Mouse (Mus musculus) hindbrain, embryonic 10.5 days (tissue): ENCODE data around the gene Gemin4. TPM values are rescaled to one million over a fixed set of nuclear protein-coding genes. Genes with fewer than 3 reads are reported as not detected.
A peak's percentile ranks its signal among the peaks of the same experiment; 100 is the strongest.

Experiments used
- DNase-seq: peaks from one replicate; pipeline ENCODE4 v3.0.0-alpha.2; 2017; ENCODE audit warnings: low spot score
- H3K27ac ChIP-seq: fragments of 300-500 bp; sonication (generic); 2 replicates; pipeline ENCODE4 v1.5.1; 2016; ENCODE audit warnings: mild to moderate bottlenecking, moderate library complexity
- H3K27me3 ChIP-seq: fragments of 300-500 bp; sonication (generic); 2 replicates; pipeline ENCODE4 v1.6.1; 2016; ENCODE audit warnings: mild to moderate bottlenecking; ENCODE audit not compliant: poor library complexity, insufficient read depth, severe bottlenecking
- H3K36me3 ChIP-seq: fragments of 300-500 bp; sonication (generic); 2 replicates; pipeline ENCODE4 v1.6.1; 2016; ENCODE audit warnings: mild to moderate bottlenecking, moderate library complexity
- H3K4me1 ChIP-seq: fragments of 300-500 bp; sonication (generic); replicated peaks from 2 replicates; pipeline ENCODE4 v1.6.1; 2016; ENCODE audit warnings: mild to moderate bottlenecking
- H3K4me3 ChIP-seq: fragments of 300-500 bp; sonication (generic); 2 replicates; pipeline ENCODE4 v1.5.1; 2016; ENCODE audit warnings: mild to moderate bottlenecking, moderate library complexity
- H3K9me3 ChIP-seq: fragments of 300-500 bp; sonication (generic); 2 replicates; pipeline ENCODE4 v1.6.1; 2016; ENCODE audit warnings: mild to moderate bottlenecking, moderate library complexity
- WGBS: fragments of 180-500 bp; shearing (Covaris S2); methylation state at CpG from one replicate; pipeline ENCODE4 v1.1.7; 2016; 5-methylcytosine and 5-hydroxymethylcytosine counted together
- polyA plus RNA-seq: library from polyadenylated mRNA; unstranded; fragments of >200 nt; fragmentation: Nextera tagmentation; extraction: Ambion mirVana; gene quantifications from 2 replicates; pipeline ENCODE4 v1.2.1, GENCODE M21; 2016

Gemin4 gene
- polyA plus RNA-seq, 1 experiment from 2014 or later: 45.4 TPM

- Histone ChIP-seq H3K36me3 (peaks cover 96% of the 10 kb centered on the region), H3K4me1 (peaks cover 20% of the 10 kb centered on the region), H3K27me3 (no peaks in the 10 kb centered on the region), H3K4me3 (no peak overlapping the region), H3K9me3 (no peaks in the 10 kb centered on the region), H3K27ac (no peak overlapping the region)
- no peak for DNase-seq
- 92% methylated on average over 13 of the region's 13 CpGs for WGBS
These were observed 7.1 kb downstream of the Gemin4 start for GRCm38 (mm10) chr11:76210228-76210985.

- Histone ChIP-seq H3K9me3 (no peaks in the 10 kb centered on the region), H3K4me3 (no peak overlapping the region), H3K27ac (no peak overlapping the region), H3K27me3 (peaks cover 5% of the 10 kb centered on the region; the same call in 1 of the 2 replicates), H3K36me3 (peaks cover 80% of the 10 kb centered on the region), H3K4me1 (peaks cover 18% of the 10 kb centered on the region)
- WGBS: 89% methylated on average over 5 of the region's 5 CpGs
- no peak for DNase-seq
These were observed 10.7 kb downstream of the Gemin4 start for GRCm38 (mm10) chr11:76206793-76207192.

- DNase-seq: peak; percentile 84
- H3K9me3 ChIP-seq: no peaks in the 10 kb centered on the region
- peaks cover 25% of the 10 kb centered on the region for H3K4me1 ChIP-seq
- H3K27me3 ChIP-seq: peaks cover 19% of the 10 kb centered on the region; the same call in 1 of the 2 replicates
- WGBS: under 1% methylated on average over 90 of the region's 90 CpGs
- peak overlapping the region; percentile 94 for H3K4me3 ChIP-seq
- H3K36me3 ChIP-seq: peaks cover 32% of the 10 kb centered on the region
- peak overlapping the region; percentile 94 for H3K27ac ChIP-seq
These were observed 15.4 kb downstream of the Gemin4 start for GRCm38 (mm10) chr11:76201761-76202674.

- Histone ChIP-seq H3K4me1 (peaks cover 9% of the 10 kb centered on the region; the same call in 1 of the 2 replicates), H3K9me3 (no peaks in the 10 kb centered on the region), H3K27me3 (peaks cover 15% of the 10 kb centered on the region; the same call in 1 of the 2 replicates), H3K4me3 (no peak overlapping the region), H3K36me3 (no peaks in the 10 kb centered on the region), H3K27ac (no peak overlapping the region)
- 61% methylated on average over 8 of the region's 8 CpGs for WGBS
- no peak for DNase-seq
These were observed 20.4 kb downstream of the Gemin4 start for GRCm38 (mm10) chr11:76196977-76197469.

GRCm38 (mm10) chr11:76196275-76196976, 21.0 kb downstream of the Gemin4 start:
- Histone ChIP-seq H3K4me3 (no peak overlapping the region), H3K27me3 (peaks cover 15% of the 10 kb centered on the region; the same call in 1 of the 2 replicates), H3K27ac (no peak overlapping the region), H3K4me1 (peaks cover 3% of the 10 kb centered on the region; the same call in 1 of the 2 replicates), H3K9me3 (no peaks in the 10 kb centered on the region), H3K36me3 (no peaks in the 10 kb centered on the region)
- DNase-seq: no peak
- 75% methylated on average over 8 of the region's 8 CpGs for WGBS

GRCm38 (mm10) chr11:76186908-76187307, 30.6 kb downstream of the Gemin4 start:
- H3K27ac ChIP-seq: no peak overlapping the region
- H3K36me3 ChIP-seq: no peaks in the 10 kb centered on the region
- no peaks in the 10 kb centered on the region for H3K27me3 ChIP-seq
- H3K4me1 ChIP-seq: no peaks in the 10 kb centered on the region
- H3K4me3 ChIP-seq: no peak overlapping the region
- no peak for DNase-seq
- H3K9me3 ChIP-seq: no peaks in the 10 kb centered on the region
- WGBS: 87% methylated on average over 6 of the region's 6 CpGs

GRCm38 (mm10) chr11:76183745-76184144, 33.7 kb downstream of the Gemin4 start:
- 88% methylated on average over 4 of the region's 4 CpGs for WGBS
- H3K4me1 ChIP-seq: peaks cover 10% of the 10 kb centered on the region

GRCm38 (mm10) chr11:76180146-76180540, 37.3 kb downstream of the Gemin4 start:
- WGBS: 23% methylated on average over 7 of the region's 7 CpGs
- Histone ChIP-seq H3K9me3 (no peaks in the 10 kb centered on the region), H3K4me1 (peaks cover 17% of the 10 kb centered on the region), H3K4me3 (peak overlapping the region; percentile 90), H3K36me3 (peaks cover 8% of the 10 kb centered on the region; the same call in 1 of the 2 replicates), H3K27me3 (no peaks in the 10 kb centered on the region), H3K27ac (peak overlapping the region; percentile 83; the same call in 1 of the 2 replicates)
- DNase-seq: no peak

More at GRCm38 (mm10) chr11:76183745-76184144, 33.7 kb downstream of the Gemin4 start:
- H3K27ac ChIP-seq: no peak overlapping the region
- DNase-seq: no peak
- no peak overlapping the region for H3K4me3 ChIP-seq
- no peaks in the 10 kb centered on the region for H3K36me3 ChIP-seq
- H3K9me3 ChIP-seq: no peaks in the 10 kb centered on the region
- H3K27me3 ChIP-seq: no peaks in the 10 kb centered on the region

- no peaks in the 10 kb centered on the region for H3K27me3 ChIP-seq
- H3K4me1 ChIP-seq: peaks cover 17% of the 10 kb centered on the region
- H3K36me3 ChIP-seq: peaks cover 8% of the 10 kb centered on the region; the same call in 1 of the 2 replicates
- H3K9me3 ChIP-seq: no peaks in the 10 kb centered on the region
- H3K27ac ChIP-seq: peak within 1 kb of the TSS; percentile 83
- WGBS: under 1% methylated on average over 37 of the region's 37 CpGs
- peak within 1 kb of the TSS; percentile 90 for H3K4me3 ChIP-seq
- peak; percentile 89 for DNase-seq
These were observed 37.8 kb downstream of the Gemin4 start, which contains the start of the genes Vps53 and Fam57a for GRCm38 (mm10) chr11:76179495-76180145. Gene Vps53 (minus strand): TSS chr11:76179647. Gene Fam57a (plus strand): TSS chr11:76179671.

GRCm38 (mm10) chr11:76178726-76179494, 38.6 kb downstream of the Gemin4 start:
- no peaks in the 10 kb centered on the region for H3K9me3 ChIP-seq
- H3K36me3 ChIP-seq: peaks cover 8% of the 10 kb centered on the region; the same call in 1 of the 2 replicates
- 2% methylated on average over 28 of the region's 28 CpGs for WGBS
- H3K4me1 ChIP-seq: peaks cover 17% of the 10 kb centered on the region
- H3K27ac ChIP-seq: peak overlapping the region; percentile 83
- peak; percentile 26 for DNase-seq
- peak overlapping the region; percentile 90 for H3K4me3 ChIP-seq
- no peaks in the 10 kb centered on the region for H3K27me3 ChIP-seq

- Histone ChIP-seq H3K27me3 (no peaks in the 10 kb centered on the region), H3K9me3 (no peaks in the 10 kb centered on the region), H3K27ac (no peak overlapping the region), H3K4me1 (0 out of 2 replicates have a peak, but pooled peaks cover 3% of the 10 kb centered on the region), H3K36me3 (peaks cover 20% of the 10 kb centered on the region), H3K4me3 (no peak overlapping the region)
- no peak for DNase-seq
- WGBS: 76% methylated on average over 5 of the region's 5 CpGs
These were observed 47.3 kb downstream of the Gemin4 start for GRCm38 (mm10) chr11:76170207-76170606.
